10 mouse cellular contexts compared by ENCODE assay signal in the genomic region with DNA sequence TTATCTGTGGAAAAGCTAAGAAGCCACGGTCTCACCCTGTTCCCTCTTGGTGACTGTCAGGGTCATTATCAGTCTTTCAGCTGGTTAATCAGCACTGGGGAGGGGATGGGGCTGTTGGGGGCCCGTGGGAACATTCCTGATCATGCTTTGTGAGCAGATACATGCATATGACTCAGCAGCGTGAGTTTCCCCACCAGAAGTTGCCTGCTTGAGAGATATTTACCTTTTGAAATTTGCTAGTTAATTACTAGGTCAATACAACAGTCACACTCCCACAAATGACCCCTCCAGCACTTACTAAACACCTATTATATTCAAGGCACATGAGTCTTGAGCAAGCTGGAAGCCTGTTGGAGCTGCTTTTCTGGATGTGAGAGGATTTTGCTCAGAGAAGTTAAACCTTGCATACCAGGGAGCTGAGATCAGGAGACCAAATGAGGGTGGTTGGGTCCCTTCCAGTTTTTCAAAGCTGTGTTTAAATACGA. TPM values are rescaled to one million over a fixed set of nuclear protein-coding genes. Genes with fewer than 3 reads are reported as not detected.
DNase-seq lines count a peak whose midpoint lies in the region; ATAC-seq and TF ChIP-seq lines count a peak whose summit lies in the region.
"Had no signal": no experiment of that assay in that cellular context is flagged by ENCODE, and none has a peak within 500 bp of the region (broad histone marks: within the 10 kb centered on the region; RNA-seq: fewer than 3 reads in every experiment).

No protein-coding gene starts in this region.

- no peaks in the 10 kb centered on the region for H3K36me3 ChIP-seq in heart, embryonic 12.5 days
- H3K36me3 ChIP-seq in heart, postnatal 0 days (replicated peaks; ENCODE audit: control insufficient read depth, insufficient read depth, low read length): no peaks in the 10 kb centered on the region
- no peaks in the 10 kb centered on the region for H3K36me3 ChIP-seq in liver, embryonic 15.5 days (replicated peaks)
- H3K36me3 ChIP-seq: hindbrain, embryonic 12.5 days; midbrain, embryonic 10.5 days had no signal

- 17% methylated on average over 4 of the region's 4 CpGs for WGBS in heart, embryonic 12.5 days
- WGBS in heart, postnatal 0 days: 16% methylated on average over 4 of the region's 4 CpGs
- 17% methylated on average over 4 of the region's 4 CpGs for WGBS in liver, embryonic 15.5 days (ENCODE audit: insufficient replicate concordance)

- H3K4me1 ChIP-seq in heart, embryonic 12.5 days (replicated peaks): peaks cover 8% of the 10 kb centered on the region
- H3K4me1 ChIP-seq in heart, postnatal 0 days (ENCODE audit: control insufficient read depth, insufficient read depth): peaks cover 9% of the 10 kb centered on the region
- H3K4me1 ChIP-seq in liver, embryonic 15.5 days (replicated peaks): peaks cover 19% of the 10 kb centered on the region
- H3K4me1 ChIP-seq: midbrain, embryonic 10.5 days had no signal

- no peak overlapping the region for H3K9ac ChIP-seq in heart, embryonic 12.5 days
- no peak overlapping the region for H3K9ac ChIP-seq in heart, postnatal 0 days (replicated peaks; ENCODE audit: low read depth, low read length)
- peak overlapping the region; percentile 5; the same call in 1 of the 2 replicates for H3K9ac ChIP-seq in liver, embryonic 15.5 days
- H3K9ac ChIP-seq: hindbrain, embryonic 12.5 days had no signal

- peaks cover 2% of the 10 kb centered on the region; the same call in 1 of the 2 replicates for H3K27me3 ChIP-seq in heart, embryonic 12.5 days (replicated peaks)
- H3K27me3 ChIP-seq in heart, postnatal 0 days (ENCODE audit: control insufficient read depth, insufficient read depth, low read length): no peaks in the 10 kb centered on the region
- no peaks in the 10 kb centered on the region for H3K27me3 ChIP-seq in liver, embryonic 15.5 days
- H3K27me3 ChIP-seq: hindbrain, embryonic 12.5 days had no signal

- no peak for TF ChIP-seq CTCF in heart, postnatal 0 days (IDR thresholded peaks at IDR 0.05; ENCODE audit: low read depth)

- no peak for DNase-seq in heart, adult 11 months
- peak; percentile 91 for DNase-seq in Muller cell, postnatal 12 days (ENCODE audit: inconsistent ontology term)
- no peak for DNase-seq in heart, postnatal 0 days (ENCODE audit: low spot score)
- no peak for DNase-seq in left cerebral cortex, adult 8-10 months (ENCODE audit: low spot score in 2 of 2)
- no peak for DNase-seq in cerebellum, postnatal 36 days
- no peak for DNase-seq in spleen, postnatal 4 days (ENCODE audit: low spot score in 2 of 2)

- peak overlapping the region; percentile 48 for H3K4me2 ChIP-seq in heart, embryonic 12.5 days
- no peak overlapping the region; the same call in 1 of the 2 replicates for H3K4me2 ChIP-seq in heart, postnatal 0 days (ENCODE audit: low read depth, low read length)
- peak overlapping the region; percentile 42 for H3K4me2 ChIP-seq in liver, embryonic 15.5 days
- H3K4me2 ChIP-seq: hindbrain, embryonic 12.5 days had no signal

- H3K9me3 ChIP-seq in heart, embryonic 12.5 days (replicated peaks): no peaks in the 10 kb centered on the region
- no peaks in the 10 kb centered on the region for H3K9me3 ChIP-seq in heart, postnatal 0 days (replicated peaks; ENCODE audit: control insufficient read depth, low read length)
- H3K9me3 ChIP-seq in liver, embryonic 15.5 days (replicated peaks): no peaks in the 10 kb centered on the region
- H3K9me3 ChIP-seq: hindbrain, embryonic 12.5 days; midbrain, embryonic 10.5 days had no signal

- peak overlapping the region; percentile 38; the same call in 1 of the 2 replicates for H3K27ac ChIP-seq in heart, embryonic 12.5 days (ENCODE audit: poor library complexity, severe bottlenecking)
- peak overlapping the region; percentile 81 for H3K27ac ChIP-seq in heart, postnatal 0 days (ENCODE audit: low read depth)
- H3K27ac ChIP-seq in liver, embryonic 15.5 days (replicated peaks): peak overlapping the region; percentile 64
- H3K27ac ChIP-seq: hindbrain, embryonic 12.5 days; midbrain, embryonic 10.5 days had no signal

- TF ChIP-seq EP300 in heart, postnatal 0 days (IDR thresholded peaks at IDR 0.05; ENCODE audit: low read depth): no peak

- H3K4me3 ChIP-seq in heart, embryonic 12.5 days: no peak overlapping the region
- H3K4me3 ChIP-seq in heart, postnatal 0 days (ENCODE audit: low read depth, low read length): no peak overlapping the region
- no peak overlapping the region for H3K4me3 ChIP-seq in liver, embryonic 15.5 days (replicated peaks)
- H3K4me3 ChIP-seq: hindbrain, embryonic 12.5 days; midbrain, embryonic 10.5 days had no signal

- ATAC-seq in heart, embryonic 12.5 days (ENCODE audit: insufficient number of reproducible peaks, low FRiP score): no peak
- ATAC-seq in heart, postnatal 0 days (ENCODE audit: insufficient read depth, low read depth): no peak
- ATAC-seq in liver, embryonic 15.5 days (ENCODE audit: insufficient read depth): peak; percentile 73

RNA-seq across cellular contexts. Expression of gene Abcc1, which starts 11.5 kb away (rescaled TPM):
- polyA plus RNA-seq in heart, embryonic 12.5 days (2016; fragmentation: Nextera tagmentation; extraction: Ambion mirVana): 3.1 and 3.4 TPM in 2 replicates
- total RNA-seq in heart, postnatal 0 days (2014; rRNA removed; ENCODE audit: low replicate concordance): 6.7 and 6.8 TPM in 2 replicates
- 2.0 and 2.9 TPM in 2 replicates for polyA plus RNA-seq in heart, postnatal 0 days (2015; fragmentation: Nextera tagmentation; extraction: Ambion mirVana)
- polyA plus RNA-seq in liver, embryonic 15.5 days (2015; fragmentation: Nextera tagmentation; extraction: Ambion mirVana): 2.2 and 2.3 TPM in 2 replicates
- 10 to 100 TPM; 16.2 to 19.0 (median 18.6) TPM for total RNA-seq in left cerebral cortex, adult 8-10 months (2022)

RNA-seq across cellular contexts. Expression of gene Fopnl, which starts 55.7 kb away (rescaled TPM):
- 96.3 and 112 TPM in 2 replicates for polyA plus RNA-seq in heart, embryonic 12.5 days (2016; fragmentation: Nextera tagmentation; extraction: Ambion mirVana)
- total RNA-seq in heart, postnatal 0 days (2014; rRNA removed; ENCODE audit: low replicate concordance): 93.2 and 110 TPM in 2 replicates
- polyA plus RNA-seq in heart, postnatal 0 days (2015; fragmentation: Nextera tagmentation; extraction: Ambion mirVana): 130 TPM in 2 replicates
- 58.9 and 62.8 TPM in 2 replicates for polyA plus RNA-seq in liver, embryonic 15.5 days (2015; fragmentation: Nextera tagmentation; extraction: Ambion mirVana)
- total RNA-seq in left cerebral cortex, adult 8-10 months (2022): 10 to 100 TPM; 45.9 to 51.1 (median 48.2) TPM
